Mouse (Mus musculus): ENCODE data around the gene Ahdc1. TPM values are rescaled to one million over a fixed set of nuclear protein-coding genes. Genes with fewer than 3 reads are reported as not detected.

Gene Ahdc1
- total RNA-seq, 2 experiments from 2014 or later, result 2.9 TPM; not detected in 1

- ATAC-seq (replicated peaks; ENCODE audit: low FRiP score, poor library complexity, severe bottlenecking), result no peak
Observed at GRCm38 (mm10) chr4:133068400-133069138, 57.5 kb downstream of the Ahdc1 start.

- ATAC-seq (replicated peaks; ENCODE audit: low FRiP score, poor library complexity, severe bottlenecking), result no peak
Observed at GRCm38 (mm10) chr4:133070388-133070787, 59.3 kb downstream of the Ahdc1 start.

- no peak for ATAC-seq (replicated peaks; ENCODE audit: low FRiP score, poor library complexity, severe bottlenecking)
Observed at GRCm38 (mm10) chr4:133070821-133071372, 59.8 kb downstream of the Ahdc1 start.

GRCm38 (mm10) chr4:133073192-133073591 is 62.1 kb downstream of the Ahdc1 start:
- ATAC-seq (replicated peaks; ENCODE audit: low FRiP score, poor library complexity, severe bottlenecking), result no peak

GRCm38 (mm10) chr4:133074070-133074819 is 63.2 kb downstream of the Ahdc1 start:
- ATAC-seq (replicated peaks; ENCODE audit: low FRiP score, poor library complexity, severe bottlenecking), result no peak

GRCm38 (mm10) chr4:133074894-133075572 is 64.0 kb downstream of the Ahdc1 start:
- ATAC-seq (replicated peaks; ENCODE audit: low FRiP score, poor library complexity, severe bottlenecking), result no peak

- no peak for ATAC-seq (replicated peaks; ENCODE audit: low FRiP score, poor library complexity, severe bottlenecking)
Observed at GRCm38 (mm10) chr4:133078947-133079346, 67.9 kb downstream of the Ahdc1 start.

- no peak for ATAC-seq (replicated peaks; ENCODE audit: low FRiP score, poor library complexity, severe bottlenecking)
Observed at GRCm38 (mm10) chr4:133079416-133080113, 68.5 kb downstream of the Ahdc1 start.

GRCm38 (mm10) chr4:133080862-133081261 is 69.8 kb downstream of the Ahdc1 start:
- no peak for ATAC-seq (replicated peaks; ENCODE audit: low FRiP score, poor library complexity, severe bottlenecking)

GRCm38 (mm10) chr4:133082216-133082773 is 71.2 kb downstream of the Ahdc1 start:
- no peak for ATAC-seq (replicated peaks; ENCODE audit: low FRiP score, poor library complexity, severe bottlenecking)

GRCm38 (mm10) chr4:133083991-133084861 is 73.2 kb downstream of the Ahdc1 start:
- no peak for ATAC-seq (replicated peaks; ENCODE audit: low FRiP score, poor library complexity, severe bottlenecking)

- no peak for ATAC-seq (replicated peaks; ENCODE audit: low FRiP score, poor library complexity, severe bottlenecking)
Observed at GRCm38 (mm10) chr4:133085011-133085782, 74.1 kb downstream of the Ahdc1 start.

- ATAC-seq (replicated peaks; ENCODE audit: low FRiP score, poor library complexity, severe bottlenecking), result no peak
Observed at GRCm38 (mm10) chr4:133085783-133086342, 74.8 kb downstream of the Ahdc1 start.

- no peak for ATAC-seq (replicated peaks; ENCODE audit: low FRiP score, poor library complexity, severe bottlenecking)
Observed at GRCm38 (mm10) chr4:133087177-133087714, 76.2 kb downstream of the Ahdc1 start.

- ATAC-seq (replicated peaks; ENCODE audit: low FRiP score, poor library complexity, severe bottlenecking), result no peak
Observed at GRCm38 (mm10) chr4:133087835-133088234, 76.8 kb downstream of the Ahdc1 start.

- ATAC-seq (replicated peaks; ENCODE audit: low FRiP score, poor library complexity, severe bottlenecking), result no peak
Observed at GRCm38 (mm10) chr4:133089319-133089718, 78.3 kb downstream of the Ahdc1 start.

GRCm38 (mm10) chr4:133089802-133090201 is 78.7 kb downstream of the Ahdc1 start:
- no peak for ATAC-seq (replicated peaks; ENCODE audit: low FRiP score, poor library complexity, severe bottlenecking)
